Mouse (Mus musculus) G1E (cell line): Measurements from ENCODE around the gene Slc46a1.

ENCODE experiments used
- CTCF ChIP-seq: IDR thresholded peaks from 2 replicates; pipeline ENCODE4 v1.5.1; 2012; ENCODE audit warnings: low read depth, low read length, inconsistent platforms, mixed read lengths
- GATA1 ChIP-seq: IDR thresholded peaks from 2 replicates; pipeline ENCODE4 v1.6.1; 2012; ENCODE audit warnings: borderline replicate concordance, low read length, inconsistent platforms, mixed read lengths
- GATA2 ChIP-seq: IDR thresholded peaks from 2 replicates; pipeline ENCODE4 v1.6.1; 2012; ENCODE audit warnings: low read depth, low read length, inconsistent platforms, borderline replicate concordance
- TAL1 ChIP-seq: conservative IDR thresholded peaks from 2 replicates; pipeline ENCODE4 v1.6.1; 2012; ENCODE audit warnings: low read depth, low read length, inconsistent platforms, mixed read lengths

GRCm38 (mm10) chr11:78483639-78484038, 18.1 kb downstream of the Slc46a1 start:
- TF ChIP-seq CTCF (no peak), GATA1 (no peak), GATA2 (no peak), TAL1 (no peak)
